In the genomic region with DNA sequence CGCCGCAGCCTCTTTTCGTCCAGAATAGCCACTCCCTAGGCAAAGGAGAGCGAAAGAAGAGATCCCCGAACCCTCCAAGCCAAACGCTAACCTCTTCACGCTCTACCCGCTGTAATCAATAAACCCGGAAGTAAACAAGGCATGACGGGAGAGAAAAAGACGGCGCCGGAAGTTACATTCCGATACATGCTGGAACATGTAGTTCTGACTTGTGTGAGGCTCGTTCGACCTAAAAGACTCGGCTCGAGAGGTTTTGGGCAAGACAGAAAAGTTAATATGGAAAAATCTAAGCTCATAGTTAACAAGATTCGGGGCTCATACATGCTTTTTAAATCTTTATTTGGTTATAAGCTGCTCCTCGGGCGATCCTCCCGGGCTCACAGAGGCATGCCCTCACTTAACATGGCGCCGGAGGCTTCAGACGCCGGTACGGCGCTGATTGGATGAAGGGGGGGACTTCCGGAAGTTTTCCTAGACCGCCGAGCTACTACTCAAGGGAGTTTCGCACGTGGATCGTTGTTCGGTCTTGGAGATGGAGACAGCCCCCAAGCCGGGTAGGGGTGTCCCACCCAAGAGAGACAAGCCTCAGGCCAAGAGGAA, we compare ENCODE assay signal across 8 mouse cellular contexts. TPM values are rescaled to one million over a fixed set of nuclear protein-coding genes. Genes with fewer than 3 reads are reported as not detected.
DNase-seq lines count a peak whose midpoint lies in the region; ATAC-seq lines count a peak whose summit lies in the region.

A gene (minus strand): TSS at position 138 of the 600 bp plus-strand sequence.
A gene (plus strand): TSS at position 455 of the 600 bp plus-strand sequence.

- H3K27me3 ChIP-seq in embryonic facial prominence, embryonic 12.5 days, result no peaks in the 10 kb centered on the region
- H3K27me3 ChIP-seq in midbrain, embryonic 11.5 days (ENCODE audit: control insufficient read depth, insufficient read depth, low read length), result no peaks in the 10 kb centered on the region

- peak within 1 kb of the TSS; percentile 92 for H3K4me2 ChIP-seq in embryonic facial prominence, embryonic 12.5 days (replicated peaks)
- H3K4me2 ChIP-seq in midbrain, embryonic 11.5 days, result peak within 1 kb of the TSS; percentile 93

- H3K9ac ChIP-seq in embryonic facial prominence, embryonic 12.5 days, result peak within 1 kb of the TSS; percentile 71
- H3K9ac ChIP-seq in midbrain, embryonic 11.5 days (ENCODE audit: low read length), result peak within 1 kb of the TSS; percentile 69

- ATAC-seq in embryonic facial prominence, embryonic 12.5 days (ENCODE audit: insufficient number of reproducible peaks, insufficient read depth, low FRiP score, low TSS enrichment), result peak; percentile 74
- ATAC-seq in midbrain, embryonic 11.5 days (ENCODE audit: low FRiP score), result peak; percentile 92

- no peaks in the 10 kb centered on the region for H3K9me3 ChIP-seq in embryonic facial prominence, embryonic 12.5 days
- H3K9me3 ChIP-seq in midbrain, embryonic 11.5 days (ENCODE audit: control insufficient read depth, low read length), result no peaks in the 10 kb centered on the region

- intact Hi-C loops in left cerebral cortex, postnatal 4 days (cut with DNase I), result no loop called here

- H3K4me1 ChIP-seq in embryonic facial prominence, embryonic 12.5 days, result peaks cover 14% of the 10 kb centered on the region
- H3K4me1 ChIP-seq in midbrain, embryonic 11.5 days (ENCODE audit: control insufficient read depth, insufficient read depth, low read length), result peaks cover 17% of the 10 kb centered on the region

- no peak within 1 kb of the TSS for H3K27ac ChIP-seq in embryonic facial prominence, embryonic 12.5 days
- H3K27ac ChIP-seq in midbrain, embryonic 11.5 days (ENCODE audit: low read depth, low read length), result no peak within 1 kb of the TSS

- peak; percentile 80 for DNase-seq in 3134 (ENCODE audit: extremely low read depth, insufficient read length, low spot score)
- peak; percentile 87 for DNase-seq in adrenal gland, postnatal 25 days
- DNase-seq in heart, adult 11 months, result peak; percentile 98
- peak; percentile 88 for DNase-seq in kidney, adult 11 months
- DNase-seq in left cerebral cortex, postnatal 4 days, result peak; percentile 83
- peak; percentile 99 for DNase-seq in midbrain, embryonic 11.5 days (ENCODE audit: low spot score, missing footprints)
- DNase-seq in skeletal muscle tissue, adult 2 months (ENCODE audit: low read depth, low spot score), result peak; percentile 76

- WGBS in embryonic facial prominence, embryonic 12.5 days, result under 1% methylated on average over 36 of the region's 36 CpGs
- WGBS in midbrain, embryonic 11.5 days, result under 1% methylated on average over 36 of the region's 36 CpGs

- H3K4me3 ChIP-seq in embryonic facial prominence, embryonic 12.5 days, result peak within 1 kb of the TSS; percentile 79
- H3K4me3 ChIP-seq in midbrain, embryonic 11.5 days (ENCODE audit: low read depth, low read length), result peak within 1 kb of the TSS; percentile 73

- peaks cover 41% of the 10 kb centered on the region for H3K36me3 ChIP-seq in embryonic facial prominence, embryonic 12.5 days
- H3K36me3 ChIP-seq in midbrain, embryonic 11.5 days (ENCODE audit: control insufficient read depth, insufficient read depth, low read length), result peaks cover 11% of the 10 kb centered on the region

RNA-seq across cellular contexts. Expression of the first gene that starts in this region (rescaled TPM):
- 101 and 102 TPM in 2 replicates for total RNA-seq in adrenal gland, postnatal 25 days (2021)
- 184 and 192 TPM in 2 replicates for polyA plus RNA-seq in embryonic facial prominence, embryonic 12.5 days (2016; fragmentation: Nextera tagmentation; extraction: Ambion mirVana)
- total RNA-seq in left cerebral cortex, postnatal 4 days (2021), result 10 to 100 TPM; 90.5 to 96.1 TPM
- polyA plus RNA-seq in midbrain, embryonic 11.5 days (2014; fragmentation: Nextera tagmentation; extraction: Ambion mirVana), result 206 and 208 TPM in 2 replicates

RNA-seq across cellular contexts. Expression of the second gene that starts in this region (rescaled TPM):
- total RNA-seq in adrenal gland, postnatal 25 days (2021), result 38.7 and 40.4 TPM in 2 replicates
- 44.9 and 49.6 TPM in 2 replicates for polyA plus RNA-seq in embryonic facial prominence, embryonic 12.5 days (2016; fragmentation: Nextera tagmentation; extraction: Ambion mirVana)
- 10 to 100 TPM; 30.1 to 36.6 TPM for total RNA-seq in left cerebral cortex, postnatal 4 days (2021)
- 27.4 and 28.9 TPM in 2 replicates for polyA plus RNA-seq in midbrain, embryonic 11.5 days (2014; fragmentation: Nextera tagmentation; extraction: Ambion mirVana)
